Mouse (Mus musculus): ENCODE results near the gene Slc27a3. TPM values are rescaled to one million over a fixed set of nuclear protein-coding genes. Genes with fewer than 3 reads are reported as not detected.
A peak's percentile ranks its signal among the peaks of the same experiment; 100 is the strongest.

Slc27a3 gene
- total and polyA plus RNA-seq, 2 experiments from 2014 or later: 25.0 to 47.4 TPM

- Histone ChIP-seq H3K36me3 (ENCODE audit: insufficient read depth) (peaks cover 65% of the 10 kb centered on the region), H3K27ac (ENCODE audit: low read depth, low read length) (no peak overlapping the region), H3K9me3 (ENCODE audit: low read length) (no peaks in the 10 kb centered on the region), H3K4me2 (ENCODE audit: low read depth) (no peak overlapping the region), H3K4me1 (ENCODE audit: insufficient read depth) (peaks cover 20% of the 10 kb centered on the region), H3K27me3 (ENCODE audit: insufficient read depth, low read length) (no peaks in the 10 kb centered on the region), H3K4me3 (ENCODE audit: low read depth, low read length) (no peak overlapping the region), H3K9ac (no peak overlapping the region)
- TF ChIP-seq CTCF (IDR thresholded peaks at IDR 0.05; ENCODE audit: low read depth): no peak
- DNase-seq: no peak
- no peak for ATAC-seq
- 96% methylated on average over 3 of the region's 3 CpGs for WGBS
Measured at GRCm38 (mm10) chr3:90392661-90393060, 2.9 kb upstream of the Slc27a3 start.

- DNase-seq: no peak
- WGBS: 91% methylated on average over 8 of the region's 8 CpGs
- no peak overlapping the region for H3K9ac ChIP-seq
- no peaks in the 10 kb centered on the region for H3K27me3 ChIP-seq (ENCODE audit: insufficient read depth, low read length)
- H3K4me3 ChIP-seq (ENCODE audit: low read depth, low read length): no peak overlapping the region
- H3K36me3 ChIP-seq (ENCODE audit: insufficient read depth): peaks cover 59% of the 10 kb centered on the region
- H3K9me3 ChIP-seq (ENCODE audit: low read length): no peaks in the 10 kb centered on the region
- no peak for TF ChIP-seq CTCF (IDR thresholded peaks at IDR 0.05; ENCODE audit: low read depth)
- H3K4me2 ChIP-seq (ENCODE audit: low read depth): no peak overlapping the region
- ATAC-seq: no peak
- peaks cover 21% of the 10 kb centered on the region for H3K4me1 ChIP-seq (ENCODE audit: insufficient read depth)
- H3K27ac ChIP-seq (ENCODE audit: low read depth, low read length): no peak overlapping the region
Measured at GRCm38 (mm10) chr3:90391941-90392340, 2.2 kb upstream of the Slc27a3 start.

GRCm38 (mm10) chr3:90391004-90391403 is 1.3 kb upstream of the Slc27a3 start:
- Histone ChIP-seq H3K4me3 (ENCODE audit: low read depth, low read length) (no peak overlapping the region), H3K27me3 (ENCODE audit: insufficient read depth, low read length) (no peaks in the 10 kb centered on the region), H3K9ac (no peak overlapping the region), H3K4me2 (ENCODE audit: low read depth) (no peak overlapping the region), H3K4me1 (ENCODE audit: insufficient read depth) (peaks cover 21% of the 10 kb centered on the region), H3K9me3 (ENCODE audit: low read length) (no peaks in the 10 kb centered on the region), H3K36me3 (ENCODE audit: insufficient read depth) (peaks cover 49% of the 10 kb centered on the region), H3K27ac (ENCODE audit: low read depth, low read length) (no peak overlapping the region)
- TF ChIP-seq CTCF (IDR thresholded peaks at IDR 0.05; ENCODE audit: low read depth): no peak
- 68% methylated on average over 4 of the region's 4 CpGs for WGBS
- DNase-seq (no peak), ATAC-seq (no peak)

GRCm38 (mm10) chr3:90388726-90389510 is 820 bp downstream of the Slc27a3 start:
- Histone ChIP-seq H3K9me3 (ENCODE audit: low read length) (no peaks in the 10 kb centered on the region), H3K27me3 (ENCODE audit: insufficient read depth, low read length) (no peaks in the 10 kb centered on the region), H3K36me3 (ENCODE audit: insufficient read depth) (peaks cover 33% of the 10 kb centered on the region), H3K4me1 (ENCODE audit: insufficient read depth) (peaks cover 21% of the 10 kb centered on the region), H3K27ac (ENCODE audit: low read depth, low read length) (peak overlapping the region; percentile 86), H3K4me3 (ENCODE audit: low read depth, low read length) (peak overlapping the region; percentile 79), H3K4me2 (ENCODE audit: low read depth) (peak overlapping the region; percentile 86), H3K9ac (peak overlapping the region; percentile 97)
- peak; percentile 80 for ATAC-seq
- WGBS: 3% methylated on average over 53 of the region's 53 CpGs
- TF ChIP-seq CTCF (IDR thresholded peaks at IDR 0.05; ENCODE audit: low read depth): peak; percentile 61
- peak; percentile 75 for DNase-seq

GRCm38 (mm10) chr3:90388192-90388591 is 1.5 kb downstream of the Slc27a3 start:
- 68% methylated on average over 4 of the region's 4 CpGs for WGBS
- ATAC-seq (no peak), DNase-seq (peak; percentile 9)
- Histone ChIP-seq H3K27ac (ENCODE audit: low read depth, low read length) (no peak overlapping the region; the same call in 1 of the 2 replicates), H3K27me3 (ENCODE audit: insufficient read depth, low read length) (no peaks in the 10 kb centered on the region), H3K4me3 (ENCODE audit: low read depth, low read length) (peak overlapping the region; percentile 79), H3K4me1 (ENCODE audit: insufficient read depth) (peaks cover 21% of the 10 kb centered on the region), H3K36me3 (ENCODE audit: insufficient read depth) (peaks cover 26% of the 10 kb centered on the region), H3K9ac (peak overlapping the region; percentile 97), H3K9me3 (ENCODE audit: low read length) (no peaks in the 10 kb centered on the region), H3K4me2 (ENCODE audit: low read depth) (peak overlapping the region; percentile 86)
- TF ChIP-seq CTCF (IDR thresholded peaks at IDR 0.05; ENCODE audit: low read depth): no peak

- TF ChIP-seq CTCF (IDR thresholded peaks at IDR 0.05; ENCODE audit: low read depth): no peak
- H3K9me3 ChIP-seq (ENCODE audit: low read length): no peaks in the 10 kb centered on the region
- peak overlapping the region; percentile 86 for H3K4me2 ChIP-seq (ENCODE audit: low read depth)
- 0 out of 2 replicates have a peak overlapping the region, but pooled peaks have one; percentile 79 for H3K4me3 ChIP-seq (ENCODE audit: low read depth, low read length)
- peak; percentile 47 for DNase-seq
- ATAC-seq: no peak
- WGBS: 34% methylated on average over 11 of the region's 11 CpGs
- no peaks in the 10 kb centered on the region for H3K27me3 ChIP-seq (ENCODE audit: insufficient read depth, low read length)
- H3K4me1 ChIP-seq (ENCODE audit: insufficient read depth): peaks cover 21% of the 10 kb centered on the region
- peak overlapping the region; percentile 97; the same call in 1 of the 2 replicates for H3K9ac ChIP-seq
- H3K27ac ChIP-seq (ENCODE audit: low read depth, low read length): no peak overlapping the region; the same call in 1 of the 2 replicates
- H3K36me3 ChIP-seq (ENCODE audit: insufficient read depth): peaks cover 19% of the 10 kb centered on the region
Measured at GRCm38 (mm10) chr3:90387483-90387882, 2.3 kb downstream of the Slc27a3 start.

- 96% methylated on average over 10 of the region's 10 CpGs for WGBS
- ATAC-seq (no peak), DNase-seq (no peak)
- Histone ChIP-seq H3K9me3 (ENCODE audit: low read length) (no peaks in the 10 kb centered on the region), H3K27ac (ENCODE audit: low read depth, low read length) (no peak overlapping the region), H3K4me3 (ENCODE audit: low read depth, low read length) (no peak overlapping the region), H3K36me3 (ENCODE audit: insufficient read depth) (peaks cover 12% of the 10 kb centered on the region), H3K4me2 (ENCODE audit: low read depth) (peak overlapping the region; percentile 86; the same call in 1 of the 2 replicates), H3K9ac (no peak overlapping the region), H3K27me3 (ENCODE audit: insufficient read depth, low read length) (no peaks in the 10 kb centered on the region), H3K4me1 (ENCODE audit: insufficient read depth) (peaks cover 21% of the 10 kb centered on the region)
- no peak for TF ChIP-seq CTCF (IDR thresholded peaks at IDR 0.05; ENCODE audit: low read depth)
Measured at GRCm38 (mm10) chr3:90386817-90387216, 2.9 kb downstream of the Slc27a3 start.
